Mouse (Mus musculus) G1E (cell line): ENCODE results near the gene Ddx31.

Experiments used
- CTCF ChIP-seq: IDR thresholded peaks from 2 replicates; pipeline ENCODE4 v1.5.1; 2012; ENCODE audit warnings: low read depth, low read length, inconsistent platforms, mixed read lengths
- POLR2AphosphoS5 ChIP-seq: IDR thresholded peaks from 2 replicates; pipeline ENCODE4 v1.6.1; 2012; ENCODE audit warnings: low read depth, low read length, inconsistent platforms; ENCODE audit not compliant: insufficient replicate concordance

GRCm38 (mm10) chr2:28923912-28924311, 83.7 kb downstream of the Ddx31 start:
- no peak for TF ChIP-seq POLR2AphosphoS5
- TF ChIP-seq CTCF, result peak; percentile 40; the same call in 1 of the 2 replicates
